Mouse (Mus musculus) intestine, postnatal 0 days (tissue): ENCODE results near the gene Cd4. TPM values are rescaled to one million over a fixed set of nuclear protein-coding genes. Genes with fewer than 3 reads are reported as not detected.
A peak's percentile ranks its signal among the peaks of the same experiment; 100 is the strongest.

Source experiments
- ATAC-seq: fragments of 200-750 bp; cut with Nextera tagmentation; 2 replicates; pipeline ENCODE4 v1.8.0; 2017; ENCODE audit warnings: mild to moderate bottlenecking, moderate TSS enrichment, moderate library complexity
- H3K27ac ChIP-seq: fragments of 300-500 bp; sonication (generic); 2 replicates; pipeline ENCODE4 v1.5.1; 2014; ENCODE audit warnings: mild to moderate bottlenecking, low read depth, low read length, moderate library complexity
- H3K27me3 ChIP-seq: fragments of 300-500 bp; sonication (generic); replicated peaks from 2 replicates; pipeline ENCODE4 v1.6.1; 2014; ENCODE audit warnings: low read length, mixed read lengths; ENCODE audit not compliant: control insufficient read depth, insufficient read depth
- H3K36me3 ChIP-seq: fragments of 300-500 bp; sonication (generic); 2 replicates; pipeline ENCODE4 v1.6.1; 2014; ENCODE audit warnings: mild to moderate bottlenecking, moderate library complexity; ENCODE audit not compliant: control insufficient read depth, insufficient read depth
- H3K4me1 ChIP-seq: fragments of 300-500 bp; sonication (generic); replicated peaks from 2 replicates; pipeline ENCODE4 v1.6.1; 2014; ENCODE audit warnings: antibody characterized with exemption, low read length, mixed read lengths; ENCODE audit not compliant: control insufficient read depth, insufficient read depth
- H3K4me2 ChIP-seq: fragments of 300-500 bp; sonication (generic); replicated peaks from 2 replicates; pipeline ENCODE4 v1.6.1; 2014; ENCODE audit warnings: low read depth, mild to moderate bottlenecking, moderate library complexity
- H3K4me3 ChIP-seq: fragments of 300-500 bp; sonication (generic); 2 replicates; pipeline ENCODE4 v1.5.1; 2014; ENCODE audit warnings: low read depth, low read length
- H3K9ac ChIP-seq: fragments of 300-500 bp; sonication (generic); 2 replicates; pipeline ENCODE4 v1.6.1; 2014; ENCODE audit warnings: mild to moderate bottlenecking, low read depth, low read length
- H3K9me3 ChIP-seq: fragments of 300-500 bp; sonication (generic); 2 replicates; pipeline ENCODE4 v1.6.1; 2016; ENCODE audit warnings: mixed run types; ENCODE audit not compliant: control insufficient read depth
- CTCF ChIP-seq: sonication (generic); IDR thresholded peaks from 2 replicates; pipeline ENCODE4 v1.5.1; 2016; ENCODE audit warnings: low read depth, mild to moderate bottlenecking, control low read depth, antibody characterized with exemption, moderate library complexity
- WGBS: fragments of 180-500 bp; shearing (Covaris S2); extraction: QIAGEN DNeasy Blood & Tissue Kit; methylation state at CpG from one replicate; pipeline ENCODE4 v1.1.7; 2014; 5-methylcytosine and 5-hydroxymethylcytosine counted together
- polyA plus RNA-seq: library from polyadenylated mRNA; unstranded; fragments of >200 nt; fragmentation: Nextera tagmentation; extraction: Ambion mirVana; gene quantifications from 2 replicates; pipeline ENCODE4 v1.2.1, GENCODE M21; 2015

Gene Cd4
- polyA plus RNA-seq, 1 experiment from 2014 or later = 0.83 TPM

GRCm38 (mm10) chr6:124862406-124863124 is 25.5 kb downstream of the Cd4 start:
- H3K27me3 ChIP-seq = peaks cover 37% of the 10 kb centered on the region
- no peak for ATAC-seq
- H3K27ac ChIP-seq = no peak overlapping the region
- peak overlapping the region; percentile 87 for H3K4me2 ChIP-seq
- H3K4me3 ChIP-seq = no peak overlapping the region
- H3K4me1 ChIP-seq = peaks cover 4% of the 10 kb centered on the region; the same call in 1 of the 2 replicates
- H3K9ac ChIP-seq = no peak overlapping the region
- no peak for TF ChIP-seq CTCF
- H3K36me3 ChIP-seq = no peaks in the 10 kb centered on the region
- WGBS = 19% methylated on average over 8 of the region's 8 CpGs
- no peaks in the 10 kb centered on the region for H3K9me3 ChIP-seq

- Histone ChIP-seq H3K36me3 (no peaks in the 10 kb centered on the region), H3K9ac (no peak overlapping the region), H3K9me3 (no peaks in the 10 kb centered on the region), H3K4me3 (no peak overlapping the region), H3K27ac (no peak overlapping the region), H3K27me3 (peaks cover 45% of the 10 kb centered on the region), H3K4me2 (no peak overlapping the region), H3K4me1 (peaks cover 4% of the 10 kb centered on the region; the same call in 1 of the 2 replicates)
- TF ChIP-seq CTCF = no peak
- 37% methylated on average over 3 of the region's 3 CpGs for WGBS
- no peak for ATAC-seq
Measured at GRCm38 (mm10) chr6:124861802-124862201, 26.2 kb downstream of the Cd4 start.

- TF ChIP-seq CTCF = no peak
- Histone ChIP-seq H3K9me3 (no peaks in the 10 kb centered on the region), H3K36me3 (no peaks in the 10 kb centered on the region), H3K4me2 (no peak overlapping the region), H3K27me3 (peaks cover 50% of the 10 kb centered on the region), H3K9ac (no peak overlapping the region), H3K4me3 (no peak overlapping the region), H3K27ac (no peak overlapping the region), H3K4me1 (peaks cover 4% of the 10 kb centered on the region; the same call in 1 of the 2 replicates)
- ATAC-seq = no peak
- WGBS = 83% methylated on average over 19 of the region's 19 CpGs
Measured at GRCm38 (mm10) chr6:124861266-124861665, 26.8 kb downstream of the Cd4 start.

GRCm38 (mm10) chr6:124860511-124860910 is 27.5 kb downstream of the Cd4 start:
- H3K27me3 ChIP-seq = peaks cover 56% of the 10 kb centered on the region
- peaks cover 4% of the 10 kb centered on the region; the same call in 1 of the 2 replicates for H3K4me1 ChIP-seq
- H3K27ac ChIP-seq = no peak overlapping the region
- no peaks in the 10 kb centered on the region for H3K9me3 ChIP-seq
- H3K9ac ChIP-seq = no peak overlapping the region
- no peak overlapping the region for H3K4me3 ChIP-seq
- no peaks in the 10 kb centered on the region for H3K36me3 ChIP-seq
- no peak for ATAC-seq
- 88% methylated on average over 9 of the region's 9 CpGs for WGBS
- H3K4me2 ChIP-seq = no peak overlapping the region
- TF ChIP-seq CTCF = no peak

- Histone ChIP-seq H3K9ac (no peak overlapping the region), H3K27me3 (peaks cover 59% of the 10 kb centered on the region), H3K27ac (no peak overlapping the region), H3K9me3 (no peaks in the 10 kb centered on the region), H3K4me2 (no peak overlapping the region; the same call in 1 of the 2 replicates), H3K36me3 (no peaks in the 10 kb centered on the region), H3K4me1 (peaks cover 4% of the 10 kb centered on the region; the same call in 1 of the 2 replicates), H3K4me3 (no peak overlapping the region)
- no peak for ATAC-seq
- WGBS = 9% methylated on average over 12 of the region's 12 CpGs
- TF ChIP-seq CTCF = peak; percentile 93
Measured at GRCm38 (mm10) chr6:124859725-124860124, 28.3 kb downstream of the Cd4 start.

DNA sequence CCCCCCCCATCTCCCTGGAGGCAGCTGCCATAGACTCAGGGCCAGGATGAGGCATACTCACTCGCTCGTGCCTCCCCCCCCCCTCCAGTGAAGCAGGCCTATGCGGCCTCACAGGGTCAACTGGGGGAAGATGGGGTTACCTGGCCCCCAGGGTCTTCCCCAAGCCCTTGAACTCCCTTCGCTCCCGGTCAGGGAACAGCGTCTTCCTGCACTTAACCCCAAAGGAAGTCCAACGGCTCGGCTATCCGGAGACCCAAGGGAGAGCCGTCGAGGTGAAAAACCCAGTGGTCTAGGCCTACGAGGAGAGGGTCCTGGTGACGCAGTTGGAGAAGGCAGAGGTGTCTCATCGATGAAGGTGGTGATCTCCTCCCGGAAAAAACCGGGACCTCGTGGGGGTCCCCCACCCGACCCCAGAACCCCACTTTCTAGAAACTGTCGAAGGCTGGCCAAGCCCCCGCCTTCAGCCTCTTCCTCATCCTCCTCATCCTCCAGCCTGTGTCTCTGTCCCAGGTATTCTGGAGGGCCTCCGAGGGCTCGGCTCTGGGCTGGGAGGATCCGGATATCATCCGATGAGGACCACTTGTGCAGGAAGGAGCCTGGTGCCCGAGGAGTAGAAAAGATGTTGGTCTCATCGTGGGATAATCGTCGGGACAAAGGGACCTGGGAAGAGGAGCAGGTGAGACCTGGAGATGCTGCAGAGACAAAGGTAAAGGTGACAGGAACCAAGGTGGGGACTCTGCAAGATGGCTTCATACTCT is 29.3 kb downstream of the Cd4 start:
- Histone ChIP-seq H3K4me2 (no peak overlapping the region), H3K9ac (no peak overlapping the region)
- ATAC-seq = no peak

More for the DNA sequence above, 29.3 kb downstream of the Cd4 start:
- Histone ChIP-seq H3K4me1 (peaks cover 4% of the 10 kb centered on the region; the same call in 1 of the 2 replicates), H3K27ac (no peak overlapping the region), H3K4me3 (no peak overlapping the region), H3K36me3 (no peaks in the 10 kb centered on the region), H3K9me3 (no peaks in the 10 kb centered on the region), H3K27me3 (peaks cover 59% of the 10 kb centered on the region)
- TF ChIP-seq CTCF = no peak
- WGBS = 79% methylated on average over 28 of the region's 28 CpGs
